Mouse (Mus musculus) hindbrain, embryonic 16.5 days (tissue): ENCODE measurements around the gene Tsc22d4. TPM values are rescaled to one million over a fixed set of nuclear protein-coding genes. Genes with fewer than 3 reads are reported as not detected.

Source experiments
- ATAC-seq: fragments of 200-750 bp; cut with Nextera tagmentation; 2 replicates; pipeline ENCODE4 v1.8.0; 2017; ENCODE audit warnings: moderate TSS enrichment, moderate library complexity
- H3K27ac ChIP-seq: fragments of 300-500 bp; sonication (generic); 2 replicates; pipeline ENCODE4 v1.5.1; 2014; ENCODE audit warnings: low read depth, mild to moderate bottlenecking, control low read depth, low read length, moderate library complexity
- H3K27me3 ChIP-seq: fragments of 300-500 bp; sonication (generic); replicated peaks from 2 replicates; pipeline ENCODE4 v1.6.1; 2014; ENCODE audit warnings: low read length; ENCODE audit not compliant: control insufficient read depth, insufficient read depth
- H3K36me3 ChIP-seq: fragments of 300-500 bp; sonication (generic); 2 replicates; pipeline ENCODE4 v1.6.1; 2014; ENCODE audit warnings: mild to moderate bottlenecking, low read length, moderate library complexity, mixed read lengths; ENCODE audit not compliant: control insufficient read depth, insufficient read depth
- H3K4me1 ChIP-seq: fragments of 300-500 bp; sonication (generic); 2 replicates; pipeline ENCODE4 v1.6.1; 2014; ENCODE audit warnings: low read depth, low read length; ENCODE audit not compliant: control insufficient read depth, insufficient read depth
- H3K4me2 ChIP-seq: fragments of 300-500 bp; sonication (generic); 2 replicates; pipeline ENCODE4 v1.6.1; 2014; ENCODE audit warnings: mild to moderate bottlenecking, low read length, control low read depth, moderate library complexity
- H3K4me3 ChIP-seq: fragments of 300-500 bp; sonication (generic); 2 replicates; pipeline ENCODE4 v1.5.1; 2014; ENCODE audit warnings: mild to moderate bottlenecking, low read length, control low read depth, moderate library complexity
- H3K9ac ChIP-seq: fragments of 300-500 bp; sonication (generic); 2 replicates; pipeline ENCODE4 v1.6.1; 2014; ENCODE audit warnings: low read depth, mild to moderate bottlenecking, control low read depth, low read length, moderate library complexity
- H3K9me3 ChIP-seq: fragments of 300-500 bp; sonication (generic); 2 replicates; pipeline ENCODE4 v1.6.1; 2014; ENCODE audit warnings: mild to moderate bottlenecking, low read length, moderate library complexity; ENCODE audit not compliant: control insufficient read depth
- WGBS: fragments of 180-500 bp; shearing (Covaris S2); extraction: QIAGEN DNeasy Blood & Tissue Kit; methylation state at CpG from one replicate; pipeline ENCODE4 v1.1.7; 2014; 5-methylcytosine and 5-hydroxymethylcytosine counted together
- polyA plus RNA-seq: library from polyadenylated mRNA; unstranded; fragments of >200 nt; fragmentation: Nextera tagmentation; extraction: Ambion mirVana; gene quantifications from 2 replicates; pipeline ENCODE4 v1.2.1, GENCODE M21; 2015

Gene Tsc22d4
- 101 and 150 TPM in 2 replicates for polyA plus RNA-seq

- Histone ChIP-seq H3K9ac (peak within 1 kb of the TSS; percentile 75), H3K27ac (peak within 1 kb of the TSS; percentile 88), H3K9me3 (no peaks in the 10 kb centered on the region), H3K36me3 (no peaks in the 10 kb centered on the region), H3K4me2 (peak within 1 kb of the TSS; percentile 96), H3K4me1 (peaks cover 31% of the 10 kb centered on the region), H3K27me3 (no peaks in the 10 kb centered on the region), H3K4me3 (peak within 1 kb of the TSS; percentile 51)
- WGBS, result 3% methylated on average over 28 of the region's 28 CpGs
- ATAC-seq, result peak; percentile 86
These were observed at the start of gene Tsc22d4 for GRCm38 (mm10) chr5:137745214-137746171. Gene Tsc22d4, plus strand, starts transcription at chr5:137745730.

- H3K27ac ChIP-seq, result no peak overlapping the region
- no peaks in the 10 kb centered on the region for H3K4me1 ChIP-seq
- no peak overlapping the region for H3K4me3 ChIP-seq
- no peak for ATAC-seq
- no peaks in the 10 kb centered on the region for H3K27me3 ChIP-seq
- WGBS, result 86% methylated on average over 4 of the region's 4 CpGs
- no peaks in the 10 kb centered on the region for H3K36me3 ChIP-seq
- no peak overlapping the region for H3K4me2 ChIP-seq
- no peak overlapping the region for H3K9ac ChIP-seq
- no peaks in the 10 kb centered on the region for H3K9me3 ChIP-seq
These were observed 49.6 kb upstream of the Tsc22d4 start for GRCm38 (mm10) chr5:137695930-137696329.

GRCm38 (mm10) chr5:137699080-137699479, 46.5 kb upstream of the Tsc22d4 start:
- H3K9me3 ChIP-seq, result no peaks in the 10 kb centered on the region
- ATAC-seq, result no peak
- no peaks in the 10 kb centered on the region for H3K36me3 ChIP-seq
- no peak overlapping the region for H3K4me3 ChIP-seq
- no peak overlapping the region for H3K27ac ChIP-seq
- no peaks in the 10 kb centered on the region for H3K4me1 ChIP-seq
- H3K9ac ChIP-seq, result no peak overlapping the region
- 79% methylated on average over 3 of the region's 3 CpGs for WGBS
- H3K27me3 ChIP-seq, result no peaks in the 10 kb centered on the region
- no peak overlapping the region for H3K4me2 ChIP-seq

- no peaks in the 10 kb centered on the region for H3K4me1 ChIP-seq
- H3K27ac ChIP-seq, result no peak overlapping the region
- H3K27me3 ChIP-seq, result no peaks in the 10 kb centered on the region
- 49% methylated on average over 2 of the region's 2 CpGs for WGBS
- H3K9ac ChIP-seq, result no peak overlapping the region
- H3K9me3 ChIP-seq, result no peaks in the 10 kb centered on the region
- no peak for ATAC-seq
- H3K36me3 ChIP-seq, result no peaks in the 10 kb centered on the region
- H3K4me3 ChIP-seq, result no peak overlapping the region
- no peak overlapping the region for H3K4me2 ChIP-seq
These were observed 45.7 kb upstream of the Tsc22d4 start for GRCm38 (mm10) chr5:137699850-137700249.

GRCm38 (mm10) chr5:137705242-137705641, 40.3 kb upstream of the Tsc22d4 start:
- H3K9ac ChIP-seq, result no peak overlapping the region
- no peak overlapping the region for H3K4me3 ChIP-seq
- no peaks in the 10 kb centered on the region for H3K4me1 ChIP-seq
- H3K27me3 ChIP-seq, result no peaks in the 10 kb centered on the region
- no peak overlapping the region for H3K27ac ChIP-seq
- H3K4me2 ChIP-seq, result no peak overlapping the region
- no peak for ATAC-seq
- no peaks in the 10 kb centered on the region for H3K36me3 ChIP-seq
- WGBS, result 60% methylated on average over 6 of the region's 6 CpGs
- no peaks in the 10 kb centered on the region for H3K9me3 ChIP-seq

- H3K9me3 ChIP-seq, result no peaks in the 10 kb centered on the region
- ATAC-seq, result no peak
- H3K9ac ChIP-seq, result no peak overlapping the region
- H3K27me3 ChIP-seq, result no peaks in the 10 kb centered on the region
- H3K4me3 ChIP-seq, result no peak overlapping the region
- 46% methylated on average over 12 of the region's 12 CpGs for WGBS
- no peak overlapping the region for H3K27ac ChIP-seq
- no peaks in the 10 kb centered on the region for H3K4me1 ChIP-seq
- H3K36me3 ChIP-seq, result no peaks in the 10 kb centered on the region
- H3K4me2 ChIP-seq, result 0 out of 2 replicates have a peak overlapping the region, but pooled peaks have one; percentile 22
These were observed 38.5 kb upstream of the Tsc22d4 start for GRCm38 (mm10) chr5:137706913-137707633.

GRCm38 (mm10) chr5:137713454-137713853, 32.1 kb upstream of the Tsc22d4 start:
- Histone ChIP-seq H3K27ac (no peak overlapping the region), H3K4me2 (no peak overlapping the region), H3K27me3 (no peaks in the 10 kb centered on the region), H3K4me1 (no peaks in the 10 kb centered on the region), H3K4me3 (no peak overlapping the region), H3K9ac (no peak overlapping the region), H3K36me3 (no peaks in the 10 kb centered on the region), H3K9me3 (no peaks in the 10 kb centered on the region)
- WGBS, result 83% methylated on average over 5 of the region's 5 CpGs
- no peak for ATAC-seq

- no peak for ATAC-seq
- 78% methylated on average over 8 of the region's 8 CpGs for WGBS
- Histone ChIP-seq H3K9ac (no peak overlapping the region), H3K4me3 (no peak overlapping the region), H3K9me3 (no peaks in the 10 kb centered on the region), H3K27me3 (no peaks in the 10 kb centered on the region), H3K4me2 (no peak overlapping the region), H3K27ac (no peak overlapping the region), H3K4me1 (no peaks in the 10 kb centered on the region), H3K36me3 (no peaks in the 10 kb centered on the region)
These were observed 29.8 kb upstream of the Tsc22d4 start for GRCm38 (mm10) chr5:137715685-137716084.
